Mouse (Mus musculus) retina, postnatal 1 day (tissue): ENCODE data around the gene S100a16.

ENCODE experiments used
- DNase-seq: peaks from one replicate; pipeline ENCODE4 v3.0.0-alpha.2; 2012

The S100a16 gene

GRCm38 (mm10) chr3:90537141-90537904, at the start of gene S100a16:
S100a16 (plus strand) TSS chr3:90537254.
- no peak for DNase-seq

GRCm38 (mm10) chr3:90488576-90488975, 48.5 kb upstream of the S100a16 start:
- DNase-seq = no peak

- peak; percentile 97 for DNase-seq
These were observed 46.3 kb upstream of the S100a16 start, which contains the start of gene Snapin for GRCm38 (mm10) chr3:90490696-90491256. Snapin (minus strand) TSS chr3:90491033.

GRCm38 (mm10) chr3:90491350-90491749, 45.7 kb upstream of the S100a16 start:
- DNase-seq = peak; percentile 53

GRCm38 (mm10) chr3:90493831-90494540, 43.1 kb upstream of the S100a16 start:
- DNase-seq = peak; percentile 48

- DNase-seq = no peak
These were observed 41.1 kb upstream of the S100a16 start for GRCm38 (mm10) chr3:90495850-90496525.

GRCm38 (mm10) chr3:90497597-90497996, 39.5 kb upstream of the S100a16 start:
- no peak for DNase-seq

- DNase-seq = no peak
These were observed 33.6 kb upstream of the S100a16 start for GRCm38 (mm10) chr3:90503444-90503843.

GRCm38 (mm10) chr3:90505216-90505615, 31.8 kb upstream of the S100a16 start:
- no peak for DNase-seq

GRCm38 (mm10) chr3:90506362-90506761, 30.7 kb upstream of the S100a16 start:
- DNase-seq = no peak

GRCm38 (mm10) chr3:90508287-90508949, 28.6 kb upstream of the S100a16 start:
- DNase-seq = no peak

- peak; percentile 99 for DNase-seq
These were observed 27.9 kb upstream of the S100a16 start, which contains the start of gene Chtop for GRCm38 (mm10) chr3:90508950-90509746. Chtop (minus strand) TSS chr3:90509498.

- DNase-seq = no peak
These were observed 27.3 kb upstream of the S100a16 start for GRCm38 (mm10) chr3:90509747-90510123.

GRCm38 (mm10) chr3:90512276-90512675, 24.8 kb upstream of the S100a16 start:
- DNase-seq = no peak

- DNase-seq = no peak
These were observed 24.0 kb upstream of the S100a16 start for GRCm38 (mm10) chr3:90512948-90513642.

GRCm38 (mm10) chr3:90513796-90514590, 23.1 kb upstream of the S100a16 start, which contains the start of the genes S100a1 and S100a13:
S100a1 (minus strand) TSS chr3:90514392.
S100a13 (plus strand) TSS chr3:90514435.
- DNase-seq = peak; percentile 72

- peak; percentile 68 for DNase-seq
These were observed 22.4 kb upstream of the S100a16 start for GRCm38 (mm10) chr3:90514691-90515090.

- DNase-seq = no peak
These were observed 21.8 kb upstream of the S100a16 start for GRCm38 (mm10) chr3:90515242-90515641.

- DNase-seq = no peak
These were observed 21.3 kb upstream of the S100a16 start for GRCm38 (mm10) chr3:90515789-90516188.

GRCm38 (mm10) chr3:90517711-90518110, 19.3 kb upstream of the S100a16 start:
- DNase-seq = no peak
